Mouse (Mus musculus): Measurements from ENCODE around the gene Slc37a1.

DNA sequence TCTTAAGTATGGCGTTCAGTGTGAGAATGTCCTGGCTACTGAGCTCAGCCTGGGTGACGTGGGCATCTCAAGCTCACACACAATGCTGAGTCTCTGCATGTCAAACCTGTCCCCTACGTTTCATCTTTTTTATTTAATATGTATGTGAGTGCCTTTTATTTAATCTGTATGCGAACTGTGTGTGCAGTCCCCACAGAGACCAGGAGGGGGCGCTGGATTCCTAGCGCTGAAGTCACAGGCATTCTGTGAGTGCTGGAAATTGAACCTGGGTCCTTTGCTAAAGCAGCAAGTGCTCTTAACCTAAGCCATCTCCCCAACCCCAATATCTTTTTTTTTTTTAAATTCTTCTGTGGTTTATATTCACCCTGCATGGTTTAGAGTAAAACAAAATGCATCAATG is 44.7 kb downstream of the Slc37a1 start:
- peak; percentile 90 for TF ChIP-seq CTCF (conservative IDR thresholded peaks at IDR 0.05; ENCODE audit: low read length)
- TF ChIP-seq NANOG (IDR thresholded peaks at IDR 0.05; ENCODE audit: borderline replicate concordance, low read length) = no peak
- no peak for TF ChIP-seq POU5F1 (IDR thresholded peaks at IDR 0.05; ENCODE audit: borderline replicate concordance, low read length)
